Comparison of ENCODE assay signal across 11 mouse cellular contexts in the genomic region with DNA sequence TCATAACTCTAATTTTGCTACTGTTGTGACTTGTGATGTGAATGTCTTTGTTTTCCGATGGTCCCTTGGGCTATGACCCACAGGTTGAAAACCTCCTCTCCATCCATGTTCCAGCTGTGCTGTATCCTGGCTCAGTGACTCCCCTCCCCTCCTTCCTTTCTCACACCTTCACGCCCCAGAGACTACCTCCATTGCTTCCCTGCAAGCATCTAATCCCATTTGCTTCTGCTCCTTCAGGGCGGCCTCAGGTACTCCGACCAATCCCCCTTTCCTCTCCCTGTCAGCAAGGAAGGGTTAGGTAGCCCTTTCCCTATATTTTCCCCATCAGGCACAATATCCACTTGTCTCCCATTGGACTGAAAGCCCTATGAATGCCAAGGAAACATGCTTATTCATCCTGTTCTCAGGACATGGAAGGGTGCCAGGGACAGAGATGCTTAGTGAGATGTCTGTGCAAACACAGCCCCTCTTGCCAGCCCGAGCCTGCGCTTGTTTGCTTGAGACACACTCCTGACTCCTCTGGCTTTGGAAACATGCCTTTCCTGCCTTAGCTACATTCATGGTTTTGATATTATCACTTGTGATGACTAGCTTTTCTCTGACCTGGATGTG. TPM values are rescaled to one million over a fixed set of nuclear protein-coding genes. Genes with fewer than 3 reads are reported as not detected.
DNase-seq lines count a peak whose midpoint lies in the region; ATAC-seq and TF ChIP-seq lines count a peak whose summit lies in the region.
"Had no signal": no experiment of that assay in that cellular context is flagged by ENCODE, and none has a peak within 500 bp of the region (broad histone marks: within the 10 kb centered on the region; RNA-seq: fewer than 3 reads in every experiment).

No protein-coding gene starts in this region.

- peaks cover 40% of the 10 kb centered on the region for H3K4me1 ChIP-seq in forebrain, embryonic 12.5 days
- H3K4me1 ChIP-seq in forebrain, embryonic 11.5 days (replicated peaks; ENCODE audit: control insufficient read depth, insufficient read depth, low read length) = peaks cover 11% of the 10 kb centered on the region
- H3K4me1 ChIP-seq in lung, embryonic 14.5 days (ENCODE audit: insufficient read depth) = no peaks in the 10 kb centered on the region
- peaks cover 38% of the 10 kb centered on the region for H3K4me1 ChIP-seq in midbrain, embryonic 16.5 days (ENCODE audit: control insufficient read depth, insufficient read depth, low read length)

- no peak for ATAC-seq in forebrain, embryonic 12.5 days (ENCODE audit: low FRiP score)
- ATAC-seq in forebrain, embryonic 11.5 days (replicated peaks; ENCODE audit: low FRiP score) = no peak
- no peak for ATAC-seq in lung, embryonic 14.5 days (ENCODE audit: insufficient read depth)
- peak; percentile 26; the same call in 1 of the 2 replicates for ATAC-seq in midbrain, embryonic 16.5 days

- H3K4me3 ChIP-seq in forebrain, embryonic 12.5 days (replicated peaks) = no peak overlapping the region
- H3K4me3 ChIP-seq in forebrain, embryonic 11.5 days (ENCODE audit: low read depth, low read length) = no peak overlapping the region
- no peak overlapping the region for H3K4me3 ChIP-seq in lung, embryonic 14.5 days (ENCODE audit: low read depth, low read length)
- H3K4me3 ChIP-seq in midbrain, embryonic 16.5 days (ENCODE audit: low read depth, low read length) = no peak overlapping the region
- H3K4me3 ChIP-seq: limb, embryonic 13.5 days had no signal

- no peak overlapping the region for H3K9ac ChIP-seq in forebrain, embryonic 12.5 days
- no peak overlapping the region for H3K9ac ChIP-seq in forebrain, embryonic 11.5 days (ENCODE audit: low read length)
- no peak overlapping the region for H3K9ac ChIP-seq in lung, embryonic 14.5 days
- no peak overlapping the region for H3K9ac ChIP-seq in midbrain, embryonic 16.5 days (ENCODE audit: low read depth, low read length)
- H3K9ac ChIP-seq: limb, embryonic 13.5 days had no signal

- 78% methylated on average over 6 of the region's 6 CpGs for WGBS in forebrain, embryonic 12.5 days
- WGBS in forebrain, embryonic 11.5 days = 85% methylated on average over 6 of the region's 6 CpGs
- 68% methylated on average over 6 of the region's 6 CpGs for WGBS in lung, embryonic 14.5 days
- 65% methylated on average over 6 of the region's 6 CpGs for WGBS in midbrain, embryonic 16.5 days

- H3K27me3 ChIP-seq in forebrain, embryonic 12.5 days = no peaks in the 10 kb centered on the region
- H3K27me3 ChIP-seq in forebrain, embryonic 11.5 days (ENCODE audit: control insufficient read depth, insufficient read depth, low read length) = no peaks in the 10 kb centered on the region
- H3K27me3 ChIP-seq in lung, embryonic 14.5 days (ENCODE audit: insufficient read depth, low read length) = no peaks in the 10 kb centered on the region
- no peaks in the 10 kb centered on the region for H3K27me3 ChIP-seq in midbrain, embryonic 16.5 days (ENCODE audit: control insufficient read depth, insufficient read depth, low read depth, low read length)
- H3K27me3 ChIP-seq: limb, embryonic 13.5 days had no signal

- DNase-seq in forebrain, embryonic 11.5 days (ENCODE audit: low spot score) = no peak
- DNase-seq in lung, embryonic 14.5 days = peak; percentile 24
- DNase-seq in lung, postnatal 25 days (ENCODE audit: low spot score) = no peak
- peak; percentile 70 to 82 for DNase-seq in cerebellum, postnatal 36 days
- DNase-seq in adrenal gland, postnatal 14 days = no peak
- DNase-seq in frontal cortex, postnatal 36 days (ENCODE audit: low spot score in 2 of 2) = no peak
- DNase-seq: thymus, adult 2 months had no signal

- H3K27ac ChIP-seq in forebrain, embryonic 12.5 days = peak overlapping the region; percentile 46; the same call in 1 of the 2 replicates
- no peak overlapping the region for H3K27ac ChIP-seq in forebrain, embryonic 11.5 days (ENCODE audit: low read depth, low read length)
- no peak overlapping the region for H3K27ac ChIP-seq in lung, embryonic 14.5 days (ENCODE audit: low read depth)
- no peak overlapping the region for H3K27ac ChIP-seq in midbrain, embryonic 16.5 days (ENCODE audit: low read length)
- H3K27ac ChIP-seq: limb, embryonic 13.5 days had no signal

- H3K9me3 ChIP-seq in forebrain, embryonic 12.5 days = no peaks in the 10 kb centered on the region
- no peaks in the 10 kb centered on the region for H3K9me3 ChIP-seq in forebrain, embryonic 11.5 days (ENCODE audit: control insufficient read depth, low read length)
- no peaks in the 10 kb centered on the region for H3K9me3 ChIP-seq in lung, embryonic 14.5 days (ENCODE audit: low read depth, low read length)
- no peaks in the 10 kb centered on the region for H3K9me3 ChIP-seq in midbrain, embryonic 16.5 days (replicated peaks; ENCODE audit: control insufficient read depth, low read length, poor library complexity, severe bottlenecking)
- H3K9me3 ChIP-seq: limb, embryonic 13.5 days had no signal

- H3K36me3 ChIP-seq in forebrain, embryonic 12.5 days (replicated peaks) = peaks cover 23% of the 10 kb centered on the region
- peaks cover 2% of the 10 kb centered on the region; the same call in 1 of the 2 replicates for H3K36me3 ChIP-seq in forebrain, embryonic 11.5 days (ENCODE audit: control insufficient read depth, insufficient read depth, low read length)
- H3K36me3 ChIP-seq in lung, embryonic 14.5 days (ENCODE audit: insufficient read depth) = no peaks in the 10 kb centered on the region
- no peaks in the 10 kb centered on the region for H3K36me3 ChIP-seq in midbrain, embryonic 16.5 days (ENCODE audit: control insufficient read depth, insufficient read depth, low read length)
- H3K36me3 ChIP-seq: limb, embryonic 13.5 days had no signal

- TF ChIP-seq CTCF in lung, embryonic 14.5 days (IDR thresholded peaks at IDR 0.05; ENCODE audit: low read depth) = no peak

- H3K4me2 ChIP-seq in forebrain, embryonic 12.5 days = no peak overlapping the region
- H3K4me2 ChIP-seq in forebrain, embryonic 11.5 days (ENCODE audit: low read depth, low read length, severe bottlenecking) = no peak overlapping the region
- no peak overlapping the region for H3K4me2 ChIP-seq in lung, embryonic 14.5 days
- H3K4me2 ChIP-seq in midbrain, embryonic 16.5 days (ENCODE audit: low read length) = no peak overlapping the region
- H3K4me2 ChIP-seq: limb, embryonic 13.5 days had no signal

RNA-seq across cellular contexts. Expression of a gene that starts 9.1 kb away (rescaled TPM):
- polyA plus RNA-seq in forebrain, embryonic 12.5 days (2016; fragmentation: Nextera tagmentation; extraction: Ambion mirVana) = 135 and 149 TPM in 2 replicates
- 88.9 and 90.1 TPM in 2 replicates for polyA plus RNA-seq in forebrain, embryonic 11.5 days (2014; fragmentation: Nextera tagmentation; extraction: Ambion mirVana)
- polyA plus RNA-seq in lung, embryonic 14.5 days (2014; fragmentation: Nextera tagmentation; extraction: Ambion mirVana) = 0.78 and 1.0 TPM in 2 replicates
- 194 and 211 TPM in 2 replicates for polyA plus RNA-seq in midbrain, embryonic 16.5 days (2015; fragmentation: Nextera tagmentation; extraction: Ambion mirVana)
- 7.0 and 10.0 TPM in 2 replicates for total RNA-seq in adrenal gland, postnatal 14 days (2021)
- total RNA-seq: monocyte, adult 5-6 weeks had no signal

Comparison
In these comparisons a context has a peak if more than half of its experiments do, and no peak if none do; other contexts are left out.
1. DNase-seq: peak in lung, embryonic 14.5 days (single experiment) and cerebellum, postnatal 36 days (2 of 2); none in forebrain, embryonic 11.5 days (single experiment), lung, postnatal 25 days (single experiment), adrenal gland, postnatal 14 days (single experiment) and frontal cortex, postnatal 36 days (0 of 2).
2. RNA of a gene that starts 9.1 kb away (polyA plus RNA-seq): 194 to 211 TPM in midbrain, embryonic 16.5 days, 135 to 149 TPM in forebrain, embryonic 12.5 days and 88.9 to 90.1 TPM in forebrain, embryonic 11.5 days; 0.78 to 1.0 TPM in lung, embryonic 14.5 days; every median in the first group is over 10 times any median in the second.